Mouse (Mus musculus) brain, adult 10 weeks (tissue): Measurements from ENCODE around the gene Gca. TPM values are rescaled to one million over a fixed set of nuclear protein-coding genes. Genes with fewer than 3 reads are reported as not detected.

ENCODE experiments used
- polyA plus RNA-seq: library from polyadenylated mRNA; stranded (reverse); fragments of 350-450 nt; fragmentation: Illumina TruSeq; extraction: RNeasy Lipid Tissue Mini Kit (QIAGEN cat#74804); gene quantifications from one replicate; pipeline ENCODE4 v1.2.3, GENCODE M21; 2015; ENCODE audit warnings: low read depth, low replicate concordance

The Gca gene
- polyA plus RNA-seq, result 21.4 TPM

DNA sequence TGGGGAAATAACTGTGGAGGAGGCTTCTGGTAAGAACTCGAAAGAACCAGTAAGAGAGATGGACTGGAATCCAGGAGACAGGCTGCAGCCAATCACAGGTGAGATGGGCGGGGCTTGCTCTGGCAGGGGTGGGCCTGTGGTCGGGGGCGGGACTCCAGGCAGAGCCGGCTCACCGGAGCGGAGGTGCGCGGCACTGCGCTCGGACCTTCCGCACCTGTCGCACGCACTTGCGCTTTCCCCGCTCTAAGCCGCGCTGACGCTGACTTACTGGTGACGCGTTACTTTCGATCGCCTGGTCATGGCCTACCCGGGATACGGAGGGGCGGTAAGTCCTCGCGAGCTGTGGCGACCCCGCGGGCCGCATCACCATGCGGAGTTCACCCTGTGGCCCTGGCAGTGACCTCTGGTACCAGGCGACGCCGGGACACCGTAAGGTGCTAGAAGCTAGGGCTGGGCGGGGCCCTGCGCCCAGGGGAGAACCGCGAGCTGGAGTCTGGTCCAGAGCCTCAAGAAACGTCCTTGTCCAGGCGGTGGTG lies at the start of gene Gca:
TSS of gene Gca (plus strand) at position 151 of the 536 bp plus-strand sequence.

DNA sequence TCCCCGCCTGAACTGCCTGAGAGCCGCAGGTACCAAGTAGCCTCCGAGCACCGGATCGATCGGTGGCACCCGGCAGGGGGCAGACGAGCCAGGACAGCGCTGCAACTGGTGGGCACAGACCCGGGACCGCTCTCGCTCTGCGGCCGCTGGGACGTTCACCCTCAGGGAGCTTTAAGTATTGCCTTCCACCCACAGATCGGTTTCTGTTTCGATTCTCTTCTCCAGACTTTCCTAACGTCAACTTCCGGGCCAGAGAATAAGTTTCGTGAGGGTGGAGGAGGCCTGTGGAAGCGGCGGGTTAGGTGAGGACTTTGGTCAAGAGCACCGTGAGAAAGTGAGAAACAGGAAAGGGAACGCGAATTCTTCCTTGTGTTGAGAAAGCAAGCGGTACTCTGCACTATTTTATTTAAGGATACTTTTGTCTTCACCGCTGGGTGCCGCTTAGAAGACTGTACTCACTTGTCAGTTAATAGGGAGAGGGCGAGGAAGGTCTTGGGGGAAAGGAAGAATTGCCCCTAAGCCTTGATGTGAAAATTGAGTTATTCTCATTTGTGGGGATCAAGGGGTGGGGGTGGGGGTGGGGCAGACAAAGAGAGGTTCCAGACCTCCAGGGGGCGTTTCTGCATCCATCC lies 18.0 kb upstream of the Gca start, which contains the start of gene Ifih1:
TSS of gene Ifih1 (minus strand) at position 242 of the 632 bp plus-strand sequence.

Other genes with a start within 250 kb of the Gca start
- not detected for gene Gcg, start 180.6 kb upstream of the Gca start, polyA plus RNA-seq
- gene Fap, start 90.2 kb upstream of the Gca start, polyA plus RNA-seq, result 4.8 TPM
- gene Ifih1, start 18.0 kb upstream of the Gca start, polyA plus RNA-seq, result 2.5 TPM